Mouse (Mus musculus) kidney, postnatal 4 days (tissue): ENCODE measurements around the gene Fkbp7.
A peak's percentile ranks its signal among the peaks of the same experiment; 100 is the strongest.
"Not testable (repeated sequence)": the region's sequence is repeated elsewhere in the genome, so short reads cannot be mapped to it uniquely, and the experiment has no call there.

Experiments used
- DNase-seq, 2 experiments: peaks; one replicate each; pipeline ENCODE4 v3.0.0; 2021; ENCODE audit warnings: mixed read lengths in 2 of 2

The Fkbp7 gene

DNA sequence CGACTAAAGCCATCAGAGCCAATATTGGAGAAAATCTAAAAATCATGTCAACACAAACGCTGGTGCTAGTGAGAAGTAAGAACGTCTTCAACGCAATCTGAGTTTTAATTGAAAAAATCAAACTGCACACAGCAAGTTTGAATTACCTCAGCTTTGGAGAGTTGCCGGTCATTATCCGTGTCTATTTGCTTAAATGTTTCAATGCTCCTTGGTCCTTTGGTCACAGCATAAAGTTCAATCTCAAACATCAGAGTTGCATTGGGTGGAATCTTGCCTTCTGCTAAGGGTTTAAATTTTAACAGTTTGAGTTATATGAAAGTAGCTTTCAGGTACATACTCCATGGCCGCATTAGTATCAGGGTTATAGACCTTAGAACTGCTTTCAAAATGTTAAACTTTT, 7.4 kb downstream of the Fkbp7 start:
- no peak for DNase-seq

GRCm38 (mm10) chr2:76659419-76659818, 13.5 kb downstream of the Fkbp7 start:
- DNase-seq, result no peak

- no peak for DNase-seq
Observed at GRCm38 (mm10) chr2:76658551-76658950, 14.4 kb downstream of the Fkbp7 start.

- DNase-seq, result peak in 1 of 2 experiments; percentile 36
Observed at GRCm38 (mm10) chr2:76655982-76656381, 16.9 kb downstream of the Fkbp7 start.

GRCm38 (mm10) chr2:76655444-76655843, 17.5 kb downstream of the Fkbp7 start:
- DNase-seq, result no peak

DNA sequence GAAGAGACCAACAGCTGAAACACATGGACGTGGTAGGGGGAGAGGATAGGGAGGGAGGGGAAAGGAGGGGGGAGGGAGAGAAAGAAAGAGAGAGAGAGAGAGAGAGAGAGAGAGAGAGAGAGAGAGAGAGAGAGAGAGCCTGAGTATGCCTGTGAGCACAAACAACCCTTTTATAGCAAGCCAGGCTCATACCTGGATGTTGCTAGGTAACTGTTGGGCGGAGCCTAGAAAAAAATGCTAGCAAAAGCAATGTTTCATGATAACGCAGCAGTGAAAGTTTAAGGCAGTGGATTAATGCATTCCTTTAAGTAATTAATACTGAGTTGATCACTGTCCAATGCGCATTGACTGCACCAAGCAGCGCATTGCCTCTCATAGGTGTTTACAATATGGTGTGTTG, 18.3 kb downstream of the Fkbp7 start:
- DNase-seq, result no peak

GRCm38 (mm10) chr2:76653070-76653469, 19.8 kb downstream of the Fkbp7 start:
- no peak for DNase-seq

- DNase-seq, result peak; percentile 57 to 68
Observed at GRCm38 (mm10) chr2:76648666-76649141, 24.2 kb downstream of the Fkbp7 start.

- DNase-seq, result peak; percentile 100
Observed at GRCm38 (mm10) chr2:76647883-76648570, 24.9 kb downstream of the Fkbp7 start, which contains the start of the genes Prkra and Pjvk. Gene Prkra, minus strand, starts transcription at chr2:76648015. Gene Pjvk, plus strand, starts transcription at chr2:76648476.

GRCm38 (mm10) chr2:76647441-76647869, 25.5 kb downstream of the Fkbp7 start:
- DNase-seq, result peak in 1 of 2 experiments; percentile 80

DNA sequence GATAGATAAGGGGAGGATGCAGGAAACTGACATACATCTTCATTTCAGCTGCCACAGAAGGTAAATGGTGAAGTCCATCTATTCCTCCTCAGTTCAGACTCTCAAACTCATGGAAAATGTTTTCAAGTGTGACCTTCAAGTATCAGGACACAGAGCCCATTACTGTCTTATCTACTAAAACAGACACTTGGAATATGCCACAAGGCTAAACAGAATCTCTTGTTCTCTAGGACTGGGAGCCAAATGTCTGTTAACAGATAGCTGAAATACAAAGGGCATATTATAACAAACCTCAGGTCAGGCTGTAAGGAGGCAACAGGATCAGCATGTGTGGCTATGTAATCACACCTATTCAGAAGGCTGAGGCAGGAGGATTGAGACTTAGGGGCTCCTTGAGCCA, 29.1 kb downstream of the Fkbp7 start:
- DNase-seq, result no peak

GRCm38 (mm10) chr2:76639637-76640036, 33.3 kb downstream of the Fkbp7 start:
- DNase-seq, result no peak

- DNase-seq, result no peak
Observed at GRCm38 (mm10) chr2:76631600-76631999, 41.3 kb downstream of the Fkbp7 start.

DNA sequence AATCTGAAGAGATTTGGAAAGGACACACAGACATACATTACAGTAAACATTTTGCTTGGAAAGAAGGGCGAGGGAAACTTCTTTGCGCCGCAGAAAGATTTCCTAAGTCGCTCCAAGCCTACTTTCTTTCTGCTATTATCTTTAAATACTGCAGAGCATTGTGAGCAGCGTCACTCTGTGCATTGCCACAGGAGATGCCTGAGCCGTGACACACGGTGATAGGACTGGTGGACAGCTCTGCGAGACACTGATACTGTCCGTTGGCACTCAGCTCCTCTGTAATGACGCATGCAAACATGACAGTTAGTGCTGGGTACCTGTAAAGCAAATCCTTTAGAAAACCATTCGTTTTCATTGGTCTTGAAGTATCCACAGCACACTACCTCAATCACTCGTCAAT, 42.6 kb downstream of the Fkbp7 start:
- DNase-seq, result no peak

GRCm38 (mm10) chr2:76622316-76622715, 50.6 kb downstream of the Fkbp7 start:
- DNase-seq, result not testable (repeated sequence)

- no peak for DNase-seq
Observed at GRCm38 (mm10) chr2:76621724-76622123, 51.2 kb downstream of the Fkbp7 start.

DNA sequence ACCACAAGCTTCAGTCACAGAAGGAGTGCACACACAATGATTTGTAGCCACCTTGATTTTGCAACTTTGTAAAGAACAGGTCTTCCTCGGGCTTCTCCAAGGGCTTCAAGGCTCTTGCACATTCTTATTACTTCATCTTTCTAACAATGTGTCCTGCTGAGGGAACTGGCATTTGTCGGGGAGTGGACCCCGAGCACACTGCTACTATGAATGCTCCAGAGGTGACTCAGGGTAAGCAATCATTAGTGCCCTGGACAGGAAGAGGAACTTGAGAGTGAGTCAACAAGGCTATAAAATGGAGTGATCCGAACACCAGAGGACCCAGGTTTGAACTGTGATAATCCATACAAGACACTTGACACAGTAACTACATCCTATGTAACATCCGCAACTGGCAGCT, 52.7 kb downstream of the Fkbp7 start:
- DNase-seq, result no peak

- peak; percentile 42 to 54 for DNase-seq
Observed at GRCm38 (mm10) chr2:76618078-76618477, 54.8 kb downstream of the Fkbp7 start.
